Mouse (Mus musculus): ENCODE measurements around the gene Fsd2.

Fsd2 gene

DNA sequence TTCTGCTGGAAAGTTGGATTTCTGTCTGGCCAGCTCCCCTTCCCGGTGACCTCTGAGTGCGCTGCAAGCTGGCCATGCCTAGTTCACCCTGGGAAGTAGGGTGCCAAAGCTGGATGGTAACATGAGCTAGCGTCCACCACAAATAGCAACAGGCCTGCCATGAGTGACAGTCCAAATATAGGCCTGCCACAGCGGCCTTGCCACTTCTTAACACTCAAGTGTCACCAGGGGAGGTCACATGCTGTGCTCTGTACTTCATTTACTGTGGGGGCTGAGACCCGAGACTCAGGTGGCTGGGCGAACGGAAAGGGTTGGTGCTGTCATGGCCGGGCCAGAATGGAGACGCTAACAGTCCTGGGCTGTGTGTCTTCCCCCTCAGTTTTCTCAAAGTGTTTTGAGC lies at the start of gene Fsd2:
Gene Fsd2 (minus strand): TSS at position 53 of the 400 bp plus-strand sequence.
- no peak for DNase-seq (ENCODE audit: inconsistent age in 2 of 2, low spot score in 1 of 2)

DNA sequence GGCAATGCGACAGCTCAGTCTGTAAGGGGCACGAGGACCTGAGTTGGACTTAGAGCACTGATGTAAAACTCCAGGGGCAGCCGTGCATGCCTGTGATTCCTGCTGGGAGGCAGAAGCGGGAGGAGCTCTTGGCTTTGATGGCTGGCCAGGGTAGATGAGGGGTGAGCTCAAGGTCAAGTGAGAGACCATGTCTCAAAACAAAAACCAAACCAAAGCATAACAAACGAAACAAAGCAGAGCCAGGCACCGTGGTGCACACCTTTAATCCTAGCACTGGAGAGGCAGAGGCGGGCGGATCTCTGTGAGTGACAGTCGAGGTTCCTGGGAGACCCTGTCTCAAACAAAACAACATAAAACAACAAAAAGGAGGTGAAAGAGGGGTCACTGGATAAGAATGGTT lies 48.3 kb upstream of the Fsd2 start:
- no peak for DNase-seq (ENCODE audit: inconsistent age in 2 of 2, low spot score in 1 of 2)

DNA sequence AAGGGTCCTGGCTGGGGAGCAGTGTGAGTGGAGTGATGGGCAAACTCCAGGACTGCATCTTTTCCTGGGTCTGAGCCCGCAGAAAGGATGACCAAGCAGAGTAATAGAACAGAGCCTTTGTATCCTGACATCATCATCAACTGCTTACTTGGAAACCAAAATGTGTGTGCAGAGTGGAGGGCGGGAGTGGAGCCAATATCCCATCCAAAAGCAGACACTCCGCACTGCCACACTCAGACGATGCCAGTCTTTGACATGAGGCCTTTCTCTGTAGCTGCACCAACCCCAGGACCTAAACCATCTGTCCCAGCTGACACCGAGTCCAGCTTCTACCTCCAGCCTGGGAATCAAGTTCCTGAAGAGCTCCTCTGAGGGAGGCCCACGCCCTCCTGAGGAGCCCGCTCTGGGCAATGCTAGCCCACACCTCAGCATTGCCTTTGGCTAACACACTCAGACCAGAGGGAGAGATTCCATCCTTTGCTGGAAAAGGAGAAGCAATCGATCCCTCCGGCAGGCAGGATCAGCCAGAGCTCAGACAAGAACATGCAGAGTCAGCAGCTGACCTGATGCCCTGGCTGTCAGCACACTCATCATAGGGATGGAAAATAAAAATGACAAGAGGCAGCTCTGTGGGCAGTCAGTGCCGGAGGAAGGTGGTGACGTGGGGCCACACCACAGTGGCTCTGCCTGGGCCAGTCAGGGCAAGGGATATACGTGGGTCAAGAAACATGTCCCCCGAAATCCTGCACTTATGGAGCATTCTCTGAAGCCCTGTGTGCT lies 46.3 kb upstream of the Fsd2 start:
- DNase-seq (ENCODE audit: inconsistent age in 2 of 2, low spot score in 1 of 2): no peak

DNA sequence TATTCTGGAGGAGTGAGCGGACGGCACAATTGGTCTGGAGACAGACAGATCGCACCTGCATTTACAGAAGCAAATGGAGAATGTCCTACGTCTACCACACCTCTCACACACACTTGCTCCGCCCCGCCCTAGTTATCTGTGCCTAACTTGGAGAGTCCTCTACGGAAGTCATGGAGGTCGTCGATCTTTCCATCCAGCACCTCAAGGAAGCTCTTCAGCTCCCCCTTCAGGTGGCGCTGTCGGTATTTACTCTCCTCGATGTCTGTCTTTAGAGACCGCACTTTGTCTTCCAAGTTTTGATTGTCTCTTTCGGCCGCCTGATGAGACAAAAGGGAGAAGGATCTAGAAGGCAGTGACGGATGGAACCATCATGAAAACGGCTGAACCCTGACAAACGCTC lies 43.4 kb upstream of the Fsd2 start:
- DNase-seq (ENCODE audit: inconsistent age in 2 of 2, low spot score in 1 of 2): peak; percentile 23 to 51

DNA sequence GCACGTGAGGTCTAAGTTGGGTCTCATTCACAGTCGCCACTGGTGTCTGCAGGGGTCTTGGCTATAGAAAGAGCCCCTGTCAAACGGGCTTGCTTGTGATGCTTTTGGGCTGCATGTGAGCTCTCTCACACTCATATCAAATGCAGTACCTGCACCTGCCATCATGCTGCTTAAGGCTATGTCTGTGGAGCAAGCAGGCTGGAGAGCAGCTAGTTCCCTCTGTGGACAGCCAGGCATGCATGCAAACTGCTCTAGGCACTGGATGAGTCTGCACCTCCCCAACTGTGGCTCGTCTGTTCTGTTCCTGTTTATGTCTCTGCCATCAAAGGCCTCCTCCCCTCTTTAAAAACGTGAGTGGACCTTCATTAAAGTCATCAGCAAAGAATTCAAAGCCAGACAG lies 39.7 kb upstream of the Fsd2 start:
- no peak for DNase-seq (ENCODE audit: inconsistent age in 2 of 2, low spot score in 1 of 2)

DNA sequence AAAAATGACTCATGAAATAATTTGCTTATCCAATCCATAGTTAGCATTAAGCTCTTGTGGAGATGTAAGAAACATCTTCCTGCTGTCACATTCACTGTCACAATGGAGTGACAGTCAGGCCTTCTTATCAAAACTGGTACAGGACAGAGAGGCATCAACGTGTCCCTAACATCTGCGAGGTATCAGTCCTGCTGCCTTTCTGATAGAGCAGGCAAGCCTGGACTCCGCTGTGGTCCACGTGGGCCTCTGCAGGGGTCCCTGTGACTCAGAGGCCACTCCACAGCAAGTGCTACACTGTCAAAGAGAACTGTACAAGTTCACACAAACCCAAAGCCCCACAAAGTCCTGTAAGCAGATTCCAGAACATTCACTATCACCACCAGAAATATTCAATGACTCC lies 38.7 kb upstream of the Fsd2 start:
- DNase-seq (ENCODE audit: inconsistent age in 2 of 2, low spot score in 1 of 2): no peak

DNA sequence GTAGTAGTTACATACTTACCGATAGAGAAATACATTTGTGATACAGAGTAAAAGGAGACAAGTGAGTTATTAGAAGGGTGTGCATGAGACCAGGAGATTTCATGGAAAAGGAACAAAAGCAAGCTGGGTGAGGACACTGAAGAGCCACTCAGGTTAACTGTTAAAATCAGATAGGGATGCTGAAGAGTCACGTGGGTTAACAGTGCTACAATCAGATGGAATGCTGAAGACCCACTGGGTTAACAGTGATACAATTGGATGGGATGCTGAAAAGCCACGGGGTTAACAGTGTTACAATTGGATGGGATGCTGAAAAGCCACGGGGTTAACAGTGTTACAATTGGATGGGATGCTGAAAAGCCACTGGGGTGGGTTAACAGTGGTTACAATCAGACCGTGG lies 38.2 kb upstream of the Fsd2 start:
- no peak for DNase-seq (ENCODE audit: inconsistent age in 2 of 2, low spot score in 1 of 2)

DNA sequence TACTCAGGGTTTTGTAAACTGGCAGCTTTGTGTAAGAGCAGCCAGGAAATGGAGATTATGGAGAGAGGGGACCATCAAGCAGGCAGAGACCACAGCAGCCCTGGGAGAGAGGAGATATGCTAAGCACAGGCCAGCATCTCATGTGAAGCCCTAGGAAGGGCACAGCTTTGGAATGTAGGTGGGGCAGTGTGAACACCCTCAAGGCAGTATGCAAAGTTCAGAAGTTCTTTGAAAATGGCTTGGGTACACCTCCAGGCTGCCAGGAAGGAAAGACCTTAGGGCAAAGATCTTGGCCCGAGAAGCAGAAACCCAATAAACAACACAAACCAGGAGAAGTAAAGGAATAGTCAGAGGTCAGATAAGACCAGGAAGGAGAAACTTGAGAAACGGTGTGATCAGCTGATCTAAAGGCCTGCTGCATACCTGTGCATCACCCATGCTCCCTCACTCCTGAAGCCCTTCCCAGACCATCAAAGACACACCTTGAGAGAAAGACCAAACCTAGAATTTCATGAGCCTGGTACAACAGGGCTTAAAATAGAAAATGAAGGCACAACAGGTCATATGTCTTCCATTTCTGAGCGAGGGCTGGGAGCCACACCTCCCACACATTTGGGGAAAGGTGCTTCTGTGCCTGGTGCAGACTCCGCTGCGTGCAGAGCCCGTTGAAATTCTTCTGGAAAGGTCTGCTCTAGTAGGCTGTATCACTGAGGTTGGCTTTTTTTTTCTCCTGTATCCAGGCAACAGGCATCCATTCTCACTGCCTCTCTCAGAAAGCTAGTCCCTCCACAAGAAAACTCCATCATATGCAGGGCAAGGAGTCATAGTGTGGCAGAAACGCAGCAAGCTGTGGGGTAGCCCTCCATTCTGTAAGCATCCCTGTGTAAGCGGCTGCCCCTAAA lies 32.9 kb upstream of the Fsd2 start:
- no peak for DNase-seq (ENCODE audit: inconsistent age in 2 of 2, low spot score in 1 of 2)

DNA sequence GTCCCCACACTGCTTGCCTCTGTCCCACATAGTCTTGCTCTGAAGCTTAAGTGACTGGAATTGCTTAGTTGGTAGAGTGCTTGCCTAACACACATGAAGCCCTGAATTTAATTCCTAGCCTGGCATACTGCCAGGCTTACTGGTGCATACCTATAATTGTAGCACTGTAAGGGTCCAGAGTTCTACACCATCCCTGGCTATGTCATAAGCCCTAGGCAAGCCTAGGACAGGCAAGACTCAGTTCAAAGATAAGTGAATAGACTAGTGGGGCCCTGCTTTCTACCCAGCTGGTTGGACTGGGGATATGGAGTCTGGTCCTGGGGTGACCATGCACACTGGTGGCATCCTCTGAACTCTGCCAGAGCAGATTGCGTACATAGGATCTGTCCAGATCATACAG lies 30.9 kb upstream of the Fsd2 start:
- DNase-seq (ENCODE audit: inconsistent age in 2 of 2, low spot score in 1 of 2): no peak

DNA sequence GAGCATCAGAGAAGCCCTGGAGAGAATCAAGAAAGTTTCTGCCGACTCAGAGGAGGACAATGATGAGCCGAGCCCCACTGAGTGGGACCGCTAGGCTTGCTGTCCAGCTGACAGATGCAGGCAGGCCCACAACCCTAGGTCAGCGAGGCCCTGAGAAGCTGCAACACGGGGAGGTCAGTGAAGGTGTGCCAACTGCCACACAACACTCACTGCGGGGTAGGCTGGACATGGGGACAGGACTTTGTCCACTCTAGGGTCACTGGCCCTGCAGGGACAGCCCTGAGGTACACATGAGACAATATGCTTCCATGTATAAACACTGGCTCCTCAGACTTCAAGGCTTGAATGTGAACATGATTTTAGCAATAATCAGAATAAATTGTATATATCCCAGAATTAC lies 29.3 kb upstream of the Fsd2 start:
- DNase-seq (ENCODE audit: inconsistent age in 2 of 2, low spot score in 1 of 2): no peak

DNA sequence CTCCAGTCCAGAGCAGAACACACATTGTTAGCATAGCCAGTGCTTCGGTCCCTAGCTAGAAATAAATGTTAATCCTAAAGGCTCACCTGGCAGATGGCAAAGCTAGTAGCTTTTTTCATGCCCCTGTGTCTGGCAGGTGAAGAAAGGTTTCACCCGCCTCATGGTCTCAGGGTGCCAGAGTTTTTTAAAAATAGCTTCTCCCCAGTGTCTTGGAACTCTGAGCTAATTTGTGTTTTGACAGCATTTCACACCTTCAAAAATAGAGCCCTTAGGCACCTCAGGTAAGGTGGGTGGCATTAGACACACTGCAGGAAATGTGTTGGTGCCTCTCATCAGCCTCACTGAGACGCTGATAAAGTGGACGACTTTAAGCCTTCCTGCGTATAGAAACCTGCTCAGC lies 28.3 kb upstream of the Fsd2 start:
- DNase-seq (ENCODE audit: inconsistent age in 2 of 2, low spot score in 1 of 2): no peak

DNA sequence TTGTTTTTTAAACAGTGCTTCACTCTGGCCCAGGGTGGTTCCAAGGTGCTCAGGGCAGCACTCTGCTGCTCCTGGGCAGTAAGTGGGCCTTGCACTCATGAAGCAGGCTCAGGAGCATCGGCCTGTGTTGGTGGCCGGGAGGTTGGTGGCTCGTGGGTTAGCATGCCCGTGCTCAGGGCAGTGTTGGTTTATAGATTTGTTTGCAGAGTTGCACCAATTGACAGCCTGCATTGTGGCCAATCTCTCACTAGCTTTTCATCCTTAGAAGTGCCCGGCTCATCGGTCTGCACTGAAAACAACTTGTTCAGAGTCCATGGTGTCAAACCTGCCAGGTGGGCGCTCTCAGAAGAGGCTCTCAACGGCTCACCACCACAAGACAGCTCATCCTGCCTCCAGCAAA lies 26.6 kb upstream of the Fsd2 start:
- DNase-seq (ENCODE audit: inconsistent age in 2 of 2, low spot score in 1 of 2): no peak

DNA sequence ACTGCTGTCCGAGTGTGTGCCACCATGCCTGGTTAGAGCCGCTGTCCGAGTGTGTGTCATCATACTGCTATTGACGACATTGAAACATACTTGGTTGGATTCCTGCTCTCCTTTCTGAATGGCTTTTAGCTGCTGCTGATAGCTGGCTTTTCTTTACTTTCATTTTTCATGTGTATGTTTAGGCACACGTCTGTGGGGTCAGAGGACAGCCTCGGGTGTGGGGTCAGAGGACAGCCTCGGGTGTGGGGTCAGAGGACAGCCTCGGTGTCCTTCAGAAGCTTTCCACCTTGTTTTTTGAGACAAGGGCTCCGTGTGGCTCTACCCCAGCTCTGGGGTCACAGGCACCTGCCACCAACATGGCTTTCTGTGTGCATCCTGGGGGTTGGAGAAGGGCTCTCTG lies 25.9 kb upstream of the Fsd2 start:
- no peak for DNase-seq (ENCODE audit: inconsistent age in 2 of 2, low spot score in 1 of 2)

DNA sequence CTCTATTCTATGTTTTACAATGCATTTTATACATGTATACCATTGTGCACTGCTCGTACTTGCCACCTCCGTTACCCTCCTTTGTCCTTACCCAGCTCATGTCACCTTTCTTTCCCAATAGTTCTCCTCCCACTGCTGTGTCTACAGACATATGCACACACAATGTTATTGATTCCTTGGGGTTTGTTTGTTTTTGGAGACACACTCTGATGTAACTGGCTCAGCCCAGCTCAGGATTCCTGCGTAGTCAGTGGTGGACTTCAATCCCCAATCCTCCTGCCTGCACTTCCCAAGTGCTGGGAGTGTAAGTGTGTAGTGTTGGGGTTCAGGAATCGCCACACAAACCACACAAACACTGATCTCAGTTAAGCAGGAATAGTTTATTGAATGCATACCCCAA lies 20.5 kb upstream of the Fsd2 start:
- no peak for DNase-seq (ENCODE audit: inconsistent age in 2 of 2, low spot score in 1 of 2)

DNA sequence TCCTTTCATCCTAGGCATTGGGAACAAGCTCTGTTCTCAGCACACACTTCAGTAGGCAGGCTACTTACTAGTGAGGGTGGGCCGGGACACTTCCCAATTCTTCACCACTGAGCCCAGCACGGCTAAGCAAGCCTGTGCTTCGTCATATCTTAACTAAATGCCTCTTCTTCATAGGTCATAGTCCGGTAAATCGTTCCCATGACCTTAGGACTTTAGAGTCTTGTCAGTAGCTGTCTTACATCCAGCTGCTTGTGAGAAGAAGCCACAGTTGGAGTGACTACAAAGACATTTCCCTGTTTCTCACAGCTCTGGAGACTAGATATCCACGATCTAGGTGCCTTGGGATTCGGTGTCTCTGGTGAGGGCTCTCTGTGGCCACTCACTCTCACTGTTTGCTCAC lies 18.6 kb upstream of the Fsd2 start:
- DNase-seq (ENCODE audit: inconsistent age in 2 of 2, low spot score in 1 of 2): no peak

DNA sequence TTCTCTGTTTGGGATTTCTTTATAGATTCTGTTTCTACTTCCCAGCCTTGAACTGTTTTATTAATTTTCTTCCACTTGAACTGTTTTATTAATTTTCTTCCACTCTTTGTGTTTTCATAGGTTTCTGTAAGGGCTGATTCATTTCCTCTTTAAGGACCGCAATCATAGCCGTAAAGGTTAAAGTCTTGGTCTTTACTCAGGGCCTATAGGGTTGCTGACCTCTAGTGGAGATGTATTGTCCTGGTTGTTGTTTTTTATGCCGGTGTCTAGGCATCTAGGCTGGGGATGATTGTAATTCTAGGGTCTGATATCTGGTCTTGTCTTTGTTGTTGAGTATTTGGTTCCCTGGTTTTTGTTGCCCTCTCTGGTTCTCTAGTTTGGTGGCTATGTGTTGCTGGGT lies 16.8 kb upstream of the Fsd2 start:
- no peak for DNase-seq (ENCODE audit: inconsistent age in 2 of 2, low spot score in 1 of 2)

DNA sequence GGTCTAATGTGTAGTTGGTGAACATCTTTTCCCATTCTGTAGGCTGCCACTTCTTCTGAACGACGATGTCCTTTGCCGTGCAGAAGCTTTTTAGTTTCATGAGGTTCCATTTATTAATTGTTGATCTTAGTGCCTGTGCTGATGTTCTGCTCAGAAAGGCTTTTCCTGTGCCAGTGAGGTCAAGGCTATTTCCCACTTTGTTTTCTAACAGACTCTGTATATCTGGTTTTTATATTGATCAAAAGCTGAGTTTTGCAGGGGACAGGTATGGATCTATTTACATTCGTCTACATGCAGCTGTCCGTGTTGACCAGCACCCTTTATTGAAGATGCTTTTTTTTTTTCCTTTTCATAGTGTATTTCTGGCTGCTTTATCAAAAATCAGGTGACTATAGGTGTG lies 12.6 kb upstream of the Fsd2 start:
- no peak for DNase-seq (ENCODE audit: inconsistent age in 2 of 2, low spot score in 1 of 2)

DNA sequence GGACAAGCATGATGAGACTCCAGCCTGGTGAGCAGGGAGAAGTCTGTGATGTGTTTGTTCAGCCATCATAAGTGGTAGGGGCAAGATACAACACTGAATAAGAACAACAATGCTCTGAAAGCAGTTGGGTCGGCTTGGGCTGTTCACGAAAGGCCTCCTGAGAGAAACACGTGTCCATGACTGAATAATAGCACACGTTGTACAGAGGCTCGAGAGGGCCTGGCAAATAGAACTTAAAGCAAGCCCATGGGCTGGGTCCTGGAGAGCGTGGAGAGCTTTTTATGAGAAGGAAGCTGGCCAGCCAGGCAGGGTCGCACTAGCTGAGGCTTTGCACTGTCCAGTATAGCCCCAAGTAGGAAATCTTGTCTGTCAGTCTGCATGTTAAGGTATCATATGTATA lies 11.7 kb upstream of the Fsd2 start:
- DNase-seq (ENCODE audit: inconsistent age in 2 of 2, low spot score in 1 of 2): no peak

DNA sequence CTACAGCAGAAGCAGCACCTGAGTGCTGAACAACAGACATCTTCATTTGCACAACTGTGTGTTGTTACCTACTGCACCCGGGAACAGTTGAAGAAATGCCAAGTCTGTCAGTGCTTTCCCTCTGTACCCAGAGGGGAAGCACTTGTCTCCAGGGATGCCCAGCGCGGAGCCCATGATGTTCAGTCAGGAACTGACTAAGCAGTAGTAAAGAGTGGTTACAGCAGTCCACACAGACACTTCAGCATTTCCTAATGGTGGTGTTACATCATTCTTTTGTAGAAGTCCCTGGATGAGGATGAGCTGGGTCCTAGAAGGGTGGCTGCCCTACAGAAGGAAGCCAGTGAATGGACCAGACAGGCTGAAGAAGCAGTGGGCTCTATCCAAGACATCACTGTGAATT lies 11.1 kb upstream of the Fsd2 start:
- no peak for DNase-seq (ENCODE audit: inconsistent age in 2 of 2, low spot score in 1 of 2)

DNA sequence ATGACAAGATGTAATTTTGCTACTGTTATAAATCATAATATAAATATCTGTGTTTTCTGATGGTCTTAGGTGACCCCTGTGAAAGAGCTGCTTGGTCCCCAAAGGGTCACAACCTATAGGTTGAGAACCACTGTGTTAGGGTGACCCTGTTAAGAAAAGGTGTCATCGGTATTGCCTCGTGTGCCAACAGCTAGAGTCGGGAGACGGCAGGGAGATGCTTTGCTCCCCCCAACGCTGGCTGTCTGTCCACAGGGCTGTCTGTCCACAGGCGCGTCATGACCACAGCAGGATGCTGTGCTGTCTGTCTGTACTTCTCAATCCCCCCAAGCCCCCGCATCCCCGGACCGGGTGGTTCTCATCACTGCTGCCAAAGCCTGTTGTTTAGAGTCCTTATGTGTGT lies 8.9 kb upstream of the Fsd2 start:
- no peak for DNase-seq (ENCODE audit: inconsistent age in 2 of 2, low spot score in 1 of 2)

DNA sequence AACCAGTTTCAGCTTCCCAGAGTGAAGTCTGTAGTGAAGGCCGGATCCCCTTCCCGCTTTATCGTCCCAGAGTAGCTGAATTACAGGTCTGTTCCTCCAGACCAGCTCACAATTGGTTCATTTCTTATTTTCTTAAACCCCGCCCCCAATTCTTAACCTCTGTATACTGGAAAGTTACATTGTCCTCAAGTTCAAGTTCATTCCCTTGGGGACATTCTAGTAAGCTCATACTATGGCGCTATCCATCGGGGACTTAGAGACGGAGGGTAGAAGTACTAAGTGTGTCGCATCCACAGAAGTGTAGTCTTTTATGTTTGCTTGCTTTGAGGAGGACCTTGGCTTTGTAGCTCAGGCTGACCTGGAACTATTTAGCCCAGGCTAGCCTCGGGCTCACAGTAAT lies 7.1 kb upstream of the Fsd2 start:
- DNase-seq (ENCODE audit: inconsistent age in 2 of 2, low spot score in 1 of 2): no peak

DNA sequence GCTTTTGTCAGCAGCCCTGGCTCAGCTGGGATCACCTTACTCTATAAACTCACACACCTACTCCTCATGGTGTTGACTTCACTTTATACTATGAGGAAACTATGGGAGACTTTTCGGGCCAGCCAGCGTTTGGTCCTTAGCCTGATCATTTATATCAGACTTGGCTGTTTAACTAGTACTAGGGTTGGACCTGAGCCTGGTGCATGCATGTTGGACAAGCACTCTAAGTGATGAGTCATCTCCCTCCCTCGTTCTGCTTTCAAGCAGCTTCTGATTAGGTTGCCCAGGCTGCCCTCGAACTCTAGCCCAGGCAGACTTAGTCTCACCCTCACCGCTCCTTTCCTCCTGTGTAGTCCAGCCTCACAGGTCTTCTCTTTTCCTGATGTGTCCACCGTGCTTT lies 6.7 kb upstream of the Fsd2 start:
- peak; percentile 57 to 83 for DNase-seq (ENCODE audit: inconsistent age in 2 of 2, low spot score in 1 of 2)
